8 mouse cellular contexts compared by ENCODE assay signal in the genomic region with DNA sequence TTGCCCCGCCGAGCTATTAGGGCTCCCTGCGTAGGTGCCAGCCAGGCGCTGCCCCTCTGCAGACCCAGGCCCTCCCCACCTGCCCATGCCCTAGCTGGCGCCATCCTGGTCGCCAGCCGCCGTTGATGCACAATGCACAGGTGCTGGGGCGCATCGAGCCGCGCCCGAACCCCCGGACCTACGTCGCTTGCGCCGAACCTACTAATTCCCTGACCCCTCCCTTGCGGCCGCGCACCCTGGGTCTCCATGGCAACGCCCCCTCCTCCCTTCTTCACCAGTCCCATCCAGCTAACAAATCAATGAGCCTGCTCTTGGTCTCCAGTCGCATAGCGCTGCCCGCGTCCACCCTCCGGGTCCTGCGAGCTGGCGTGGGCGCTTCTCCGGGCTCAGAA. TPM values are rescaled to one million over a fixed set of nuclear protein-coding genes. Genes with fewer than 3 reads are reported as not detected.
A peak's percentile ranks its signal among the peaks of the same experiment; 100 is the strongest.
DNase-seq lines count a peak whose midpoint lies in the region; ATAC-seq and TF ChIP-seq lines count a peak whose summit lies in the region.

No protein-coding gene starts in this region.

- peak; percentile 36 for DNase-seq in gastrocnemius, postnatal 25 days
- no peak for DNase-seq in gastrocnemius, postnatal 4 days (ENCODE audit: low spot score in 2 of 2)
- no peak for DNase-seq in spleen, adult 2 months (ENCODE audit: low read depth in 1 of 2, low spot score in 2 of 2)
- no peak for DNase-seq in spleen, postnatal 36 days (ENCODE audit: low spot score in 2 of 2)
- peak; percentile 75 for DNase-seq in hindbrain, postnatal 0 days (ENCODE audit: low spot score)
- DNase-seq in spleen, adult 18-20 months: no peak
- DNase-seq in cerebellum, adult 8-10 months: no peak

- no peaks in the 10 kb centered on the region for H3K9me3 ChIP-seq in hindbrain, postnatal 0 days (ENCODE audit: low read length)
- no peaks in the 10 kb centered on the region for H3K9me3 ChIP-seq in midbrain, embryonic 12.5 days

- under 1% methylated on average over 31 of the region's 31 CpGs for WGBS in spleen, adult 2 months
- WGBS in hindbrain, postnatal 0 days: under 1% methylated on average over 29 of the region's 31 CpGs
- 0% methylated on average over 30 of the region's 31 CpGs for WGBS in midbrain, embryonic 12.5 days

- no peak for TF ChIP-seq CTCF in spleen, adult 2 months (IDR thresholded peaks at IDR 0.05; ENCODE audit: extremely low read depth, insufficient read depth, insufficient read length, insufficient replicate concordance)
- no peak for TF ChIP-seq CTCF in hindbrain, postnatal 0 days (IDR thresholded peaks at IDR 0.05; ENCODE audit: low read depth)

- peak overlapping the region; percentile 70 for H3K9ac ChIP-seq in hindbrain, postnatal 0 days (replicated peaks; ENCODE audit: low read length)
- peak overlapping the region; percentile 74 for H3K9ac ChIP-seq in midbrain, embryonic 12.5 days (replicated peaks)

- peak; percentile 41 for ATAC-seq in hindbrain, postnatal 0 days
- ATAC-seq in midbrain, embryonic 12.5 days (ENCODE audit: low FRiP score, low read depth): peak; percentile 71

- H3K27ac ChIP-seq in spleen, adult 2 months (ENCODE audit: insufficient read depth, low read length): no peak overlapping the region
- H3K27ac ChIP-seq in hindbrain, postnatal 0 days: peak overlapping the region; percentile 70; the same call in 1 of the 2 replicates
- H3K27ac ChIP-seq in midbrain, embryonic 12.5 days (replicated peaks): peak overlapping the region; percentile 88

- peak overlapping the region; percentile 63 for H3K4me3 ChIP-seq in spleen, adult 2 months (ENCODE audit: extremely low read depth, insufficient read depth, insufficient read length)
- H3K4me3 ChIP-seq in hindbrain, postnatal 0 days (ENCODE audit: low read length): peak overlapping the region; percentile 81
- H3K4me3 ChIP-seq in midbrain, embryonic 12.5 days: peak overlapping the region; percentile 66

- peaks cover 8% of the 10 kb centered on the region; the same call in 1 of the 2 replicates for H3K36me3 ChIP-seq in spleen, adult 2 months (ENCODE audit: control insufficient read depth, insufficient read depth, low read length)
- peaks cover 10% of the 10 kb centered on the region; the same call in 1 of the 2 replicates for H3K36me3 ChIP-seq in hindbrain, postnatal 0 days (ENCODE audit: insufficient read depth, low read length)
- H3K36me3 ChIP-seq in midbrain, embryonic 12.5 days: peaks cover 9% of the 10 kb centered on the region

- H3K4me1 ChIP-seq in spleen, adult 2 months (ENCODE audit: control insufficient read depth, insufficient read depth, insufficient read length): peaks cover 24% of the 10 kb centered on the region
- peaks cover 15% of the 10 kb centered on the region for H3K4me1 ChIP-seq in hindbrain, postnatal 0 days (ENCODE audit: insufficient read depth, low read length)
- H3K4me1 ChIP-seq in midbrain, embryonic 12.5 days: peaks cover 68% of the 10 kb centered on the region

- H3K27me3 ChIP-seq in spleen, adult 2 months (ENCODE audit: control insufficient read depth, insufficient read depth, low read length): peaks cover 38% of the 10 kb centered on the region
- peaks cover 34% of the 10 kb centered on the region for H3K27me3 ChIP-seq in hindbrain, postnatal 0 days (ENCODE audit: insufficient read depth, low read length)
- H3K27me3 ChIP-seq in midbrain, embryonic 12.5 days: peaks cover 86% of the 10 kb centered on the region

- TF ChIP-seq POLR2A in spleen, adult 2 months (IDR thresholded peaks at IDR 0.05; ENCODE audit: low read depth, low read length): no peak

- H3K4me2 ChIP-seq in hindbrain, postnatal 0 days (ENCODE audit: low read depth, low read length): peak overlapping the region; percentile 94
- peak overlapping the region; percentile 88 for H3K4me2 ChIP-seq in midbrain, embryonic 12.5 days (replicated peaks)

RNA-seq across cellular contexts. Expression of gene Cbx8, which starts 0.6 kb away (rescaled TPM):
- 1 to 10 TPM; 1.4 to 1.8 TPM for total RNA-seq in gastrocnemius, postnatal 25 days (2021)
- 1 to 10 TPM; 4.6 to 5.3 TPM for total RNA-seq in gastrocnemius, postnatal 4 days (2021)
- polyA plus RNA-seq in spleen, adult 2 months (2012; rRNA removed): 4.5 and 5.6 TPM in 2 replicates
- total RNA-seq in hindbrain, postnatal 0 days (2014; rRNA removed): 10.0 and 11.4 TPM in 2 replicates
- polyA plus RNA-seq in hindbrain, postnatal 0 days (2015; fragmentation: Nextera tagmentation; extraction: Ambion mirVana): 6.5 and 7.6 TPM in 2 replicates
- polyA plus RNA-seq in midbrain, embryonic 12.5 days (2016; fragmentation: Nextera tagmentation; extraction: Ambion mirVana): 12.1 and 15.1 TPM in 2 replicates

RNA-seq across cellular contexts. Expression of gene Cbx2, which starts 18.6 kb away (rescaled TPM):
- 1 to 10 TPM in 1 of 2 experiments, under 1 TPM in 1; 0.69 to 1.4 TPM for total RNA-seq in gastrocnemius, postnatal 25 days (2021)
- 1 to 10 TPM; 5.4 to 5.6 TPM for total RNA-seq in gastrocnemius, postnatal 4 days (2021)
- 1.8 and 2.1 TPM in 2 replicates for polyA plus RNA-seq in spleen, adult 2 months (2012; rRNA removed)
- 14.6 and 18.9 TPM in 2 replicates for total RNA-seq in hindbrain, postnatal 0 days (2014; rRNA removed)
- 7.0 and 7.4 TPM in 2 replicates for polyA plus RNA-seq in hindbrain, postnatal 0 days (2015; fragmentation: Nextera tagmentation; extraction: Ambion mirVana)
- polyA plus RNA-seq in midbrain, embryonic 12.5 days (2016; fragmentation: Nextera tagmentation; extraction: Ambion mirVana): 81.0 and 86.0 TPM in 2 replicates

RNA-seq across cellular contexts. Expression of gene Cbx4, which starts 44.7 kb away (rescaled TPM):
- total RNA-seq in gastrocnemius, postnatal 25 days (2021): 1 to 10 TPM; 2.4 to 3.5 TPM
- total RNA-seq in gastrocnemius, postnatal 4 days (2021): 10 to 100 TPM; 10.4 to 10.7 TPM
- 17.2 and 23.5 TPM in 2 replicates for polyA plus RNA-seq in spleen, adult 2 months (2012; rRNA removed)
- total RNA-seq in hindbrain, postnatal 0 days (2014; rRNA removed): 33.6 and 41.3 TPM in 2 replicates
- polyA plus RNA-seq in hindbrain, postnatal 0 days (2015; fragmentation: Nextera tagmentation; extraction: Ambion mirVana): 22.4 and 23.7 TPM in 2 replicates
- polyA plus RNA-seq in midbrain, embryonic 12.5 days (2016; fragmentation: Nextera tagmentation; extraction: Ambion mirVana): 12.4 and 15.2 TPM in 2 replicates

RNA-seq across cellular contexts. Expression of gene Enpp7, which starts 53.3 kb away (rescaled TPM):
- not detected for total RNA-seq in gastrocnemius, postnatal 25 days (2021)
- not detected for total RNA-seq in gastrocnemius, postnatal 4 days (2021)
- not detected in 2 replicates for polyA plus RNA-seq in spleen, adult 2 months (2012; rRNA removed)
- total RNA-seq in hindbrain, postnatal 0 days (2014; rRNA removed): not detected in 2 replicates
- not detected in 2 replicates for polyA plus RNA-seq in hindbrain, postnatal 0 days (2015; fragmentation: Nextera tagmentation; extraction: Ambion mirVana)
- polyA plus RNA-seq in midbrain, embryonic 12.5 days (2016; fragmentation: Nextera tagmentation; extraction: Ambion mirVana): not detected in 2 replicates

Comparison
In these comparisons a context has a peak if more than half of its experiments do, and no peak if none do; other contexts are left out.
1. DNase-seq: peak in gastrocnemius, postnatal 25 days (single experiment) and hindbrain, postnatal 0 days (single experiment); none in gastrocnemius, postnatal 4 days (0 of 2), spleen, adult 2 months (0 of 2), spleen, postnatal 36 days (0 of 2), spleen, adult 18-20 months (0 of 2) and cerebellum, adult 8-10 months (single experiment).
2. Peak in every context shown above with its lines, with median percentiles within 50 percentile points of each other: H3K4me3 ChIP-seq.